Mouse (Mus musculus) stomach, embryonic 14.5 days (tissue): Measurements from ENCODE around the gene Slc24a2. TPM values are rescaled to one million over a fixed set of nuclear protein-coding genes. Genes with fewer than 3 reads are reported as not detected.

ENCODE experiments used
- ATAC-seq: fragments of 200-750 bp; cut with Nextera tagmentation; 2 replicates; pipeline ENCODE4 v1.8.0; 2017; ENCODE audit warnings: low read depth, moderate TSS enrichment; ENCODE audit not compliant: insufficient number of reproducible peaks, insufficient read depth, low FRiP score
- H3K27ac ChIP-seq: fragments of 300-500 bp; sonication (generic); 2 replicates; pipeline ENCODE4 v1.5.1; 2014; ENCODE audit warnings: mild to moderate bottlenecking, low read length, moderate library complexity, mixed read lengths
- H3K27me3 ChIP-seq: fragments of 300-500 bp; sonication (generic); 2 replicates; pipeline ENCODE4 v1.6.1; 2014; ENCODE audit warnings: low read length, control low read depth, mixed read lengths; ENCODE audit not compliant: control insufficient read depth, insufficient read depth
- H3K36me3 ChIP-seq: fragments of 300-500 bp; sonication (generic); 2 replicates; pipeline ENCODE4 v1.6.1; 2014; ENCODE audit warnings: mild to moderate bottlenecking, control low read depth, low read length, moderate library complexity, mixed read lengths; ENCODE audit not compliant: control insufficient read depth, insufficient read depth
- H3K4me1 ChIP-seq: fragments of 300-500 bp; sonication (generic); 2 replicates; pipeline ENCODE4 v1.6.1; 2014; ENCODE audit warnings: low read length, control low read depth, mixed read lengths; ENCODE audit not compliant: control insufficient read depth, insufficient read depth
- H3K4me2 ChIP-seq: fragments of 300-500 bp; sonication (generic); replicated peaks from 2 replicates; pipeline ENCODE4 v1.6.1; 2014; ENCODE audit warnings: low read depth, low read length, control low read depth
- H3K4me3 ChIP-seq: fragments of 300-500 bp; sonication (generic); 2 replicates; pipeline ENCODE4 v1.5.1; 2014; ENCODE audit warnings: low read depth, low read length, control low read depth
- H3K9ac ChIP-seq: fragments of 300-500 bp; sonication (generic); replicated peaks from 2 replicates; pipeline ENCODE4 v1.6.1; 2014; ENCODE audit warnings: low read depth, mild to moderate bottlenecking, control low read depth, low read length, moderate library complexity, mixed read lengths
- H3K9me3 ChIP-seq: fragments of 300-500 bp; sonication (generic); 2 replicates; pipeline ENCODE4 v1.6.1; 2016; ENCODE audit warnings: low read depth, low read length, control low read depth; ENCODE audit not compliant: control insufficient read depth
- WGBS: fragments of 180-500 bp; shearing (Covaris S2); extraction: QIAGEN DNeasy Blood & Tissue Kit; methylation state at CpG from one replicate; pipeline ENCODE4 v1.1.7; 2014; 5-methylcytosine and 5-hydroxymethylcytosine counted together
- polyA plus RNA-seq: library from polyadenylated mRNA; unstranded; fragments of >200 nt; fragmentation: Nextera tagmentation; extraction: Ambion mirVana; gene quantifications from 2 replicates; pipeline ENCODE4 v1.2.1, GENCODE M21; 2014

Gene Slc24a2
- polyA plus RNA-seq, 1 experiment from 2014 or later: 0.14 TPM

DNA sequence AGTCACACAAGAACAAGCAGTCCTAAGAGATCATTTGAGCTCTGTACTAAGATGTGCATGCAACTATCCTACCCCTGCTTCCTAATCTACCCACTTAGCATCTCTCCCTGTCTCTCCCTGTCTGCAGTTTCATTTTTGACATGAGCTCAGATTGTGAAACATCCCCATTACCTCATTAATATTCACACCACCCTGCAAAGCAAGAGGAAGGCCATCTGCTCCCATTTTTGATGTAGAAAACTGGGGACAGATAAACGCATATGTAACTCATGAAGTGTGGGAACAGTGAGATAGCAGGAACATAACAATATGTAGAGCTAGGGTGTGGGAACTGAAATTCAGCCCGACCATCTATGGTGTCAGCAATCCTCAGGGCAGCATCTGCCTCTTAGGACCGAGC is 19.7 kb downstream of the Slc24a2 start:
- WGBS: 69% methylated on average over 3 of the region's 3 CpGs
- no peaks in the 10 kb centered on the region for H3K27me3 ChIP-seq
- no peak overlapping the region for H3K9ac ChIP-seq
- no peak overlapping the region for H3K4me2 ChIP-seq
- H3K4me1 ChIP-seq: no peaks in the 10 kb centered on the region
- ATAC-seq: no peak
- H3K36me3 ChIP-seq: no peaks in the 10 kb centered on the region
- H3K9me3 ChIP-seq: no peaks in the 10 kb centered on the region
- no peak overlapping the region for H3K4me3 ChIP-seq
- no peak overlapping the region for H3K27ac ChIP-seq

DNA sequence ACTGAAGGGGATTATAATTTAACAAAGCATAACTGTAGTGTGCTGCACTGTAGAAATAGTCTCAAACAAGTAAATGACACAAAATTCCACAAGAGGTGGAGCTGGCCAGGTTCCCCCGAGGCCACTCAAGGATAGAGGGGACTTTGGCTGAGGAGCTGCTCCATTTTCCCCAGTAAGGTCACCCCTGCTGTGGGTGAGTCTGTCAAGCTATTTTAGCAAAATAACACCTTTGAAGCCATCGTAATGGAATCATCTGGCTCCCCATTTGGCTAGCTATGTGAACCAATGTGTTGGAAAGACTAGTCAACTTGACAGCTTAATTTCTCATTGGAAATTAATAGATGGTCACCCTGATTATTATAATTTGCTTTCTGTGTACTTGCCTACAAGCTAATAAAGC is 28.2 kb downstream of the Slc24a2 start:
- H3K27me3 ChIP-seq: no peaks in the 10 kb centered on the region
- H3K4me2 ChIP-seq: no peak overlapping the region
- no peak overlapping the region for H3K9ac ChIP-seq
- no peaks in the 10 kb centered on the region for H3K36me3 ChIP-seq
- no peak overlapping the region for H3K4me3 ChIP-seq
- no peaks in the 10 kb centered on the region for H3K4me1 ChIP-seq
- no peaks in the 10 kb centered on the region for H3K9me3 ChIP-seq
- 65% methylated on average over 2 of the region's 2 CpGs for WGBS
- no peak overlapping the region for H3K27ac ChIP-seq
- no peak for ATAC-seq

DNA sequence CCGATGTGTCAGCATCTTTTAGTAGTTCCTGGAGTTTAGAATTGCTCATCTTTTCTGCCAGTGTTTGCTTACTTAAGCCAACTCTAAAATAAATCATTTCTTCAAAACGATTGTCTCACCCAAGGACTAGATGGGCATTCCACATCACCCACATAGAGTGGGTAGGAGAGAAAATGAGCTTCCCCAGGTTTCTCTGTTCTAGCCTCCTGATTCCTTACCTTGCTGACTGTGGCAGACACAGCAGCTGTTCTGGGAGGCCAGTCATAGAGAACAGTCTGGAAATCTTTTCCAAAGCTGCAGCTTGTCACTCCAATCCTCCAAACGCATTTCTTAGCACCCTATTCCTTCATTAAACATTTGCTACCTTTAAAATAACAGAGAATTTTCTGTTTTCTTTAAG is 29.0 kb downstream of the Slc24a2 start:
- WGBS: 52% methylated on average over 3 of the region's 3 CpGs
- Histone ChIP-seq H3K4me3 (no peak overlapping the region), H3K4me2 (no peak overlapping the region), H3K27ac (no peak overlapping the region), H3K9ac (no peak overlapping the region), H3K27me3 (no peaks in the 10 kb centered on the region), H3K36me3 (no peaks in the 10 kb centered on the region), H3K4me1 (no peaks in the 10 kb centered on the region), H3K9me3 (no peaks in the 10 kb centered on the region)
- ATAC-seq: no peak

DNA sequence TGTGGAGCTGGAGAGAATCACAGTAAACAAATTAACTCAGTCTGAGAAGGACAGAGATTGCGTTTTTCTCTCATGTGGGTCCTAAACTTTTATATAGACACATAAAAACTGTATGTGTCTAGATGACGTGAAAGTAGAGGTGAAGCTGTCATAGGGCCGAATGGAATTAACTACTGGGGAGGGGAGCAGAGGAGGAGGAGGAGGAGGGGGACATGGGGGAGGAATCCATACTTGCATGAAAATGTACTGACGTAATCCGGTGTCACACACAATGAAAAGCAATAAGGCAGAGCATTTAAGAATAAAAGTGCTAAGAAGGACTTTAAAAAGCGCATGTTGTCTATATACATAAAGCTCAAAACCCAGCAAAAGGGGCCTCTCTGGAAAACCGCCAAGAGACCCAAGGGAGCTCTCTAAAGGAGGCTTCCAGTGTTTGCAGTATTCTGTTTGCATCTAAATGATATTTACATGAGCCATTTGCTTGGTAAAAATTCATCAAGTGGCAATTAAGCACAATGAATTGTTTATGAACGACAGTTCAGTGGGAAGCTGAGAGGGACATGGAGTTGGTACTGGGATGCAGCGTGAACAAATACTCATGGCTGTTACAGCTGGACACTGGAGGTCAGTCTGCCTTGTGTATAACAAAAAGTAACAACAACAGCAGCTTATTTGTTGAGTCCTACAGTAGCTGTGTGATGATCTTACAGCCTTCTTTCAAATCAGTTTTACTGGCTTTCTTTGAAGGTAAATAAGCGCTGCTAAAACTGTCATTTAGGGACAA is 45.9 kb downstream of the Slc24a2 start:
- no peak overlapping the region for H3K27ac ChIP-seq

DNA sequence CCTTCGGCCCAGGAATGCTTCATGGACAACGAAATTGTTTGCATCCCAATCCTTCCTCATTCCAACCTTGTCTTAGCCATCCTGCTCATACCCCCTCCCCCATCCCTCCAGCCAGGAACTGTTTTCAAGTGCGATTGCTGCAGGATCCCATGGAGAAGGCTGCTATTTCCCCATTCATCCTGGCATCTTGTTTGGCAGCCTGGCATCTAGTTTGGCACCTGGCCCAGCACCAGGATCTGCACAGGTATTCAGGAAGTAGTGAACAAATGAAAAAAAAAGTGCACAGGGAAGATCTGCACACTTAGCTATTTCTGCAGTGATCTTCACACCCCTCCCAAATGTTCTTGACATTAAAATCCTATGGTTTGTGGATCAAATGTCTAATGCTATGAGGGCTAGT is 53.2 kb downstream of the Slc24a2 start:
- Histone ChIP-seq H3K9ac (no peak overlapping the region), H3K9me3 (no peaks in the 10 kb centered on the region), H3K4me3 (no peak overlapping the region), H3K27ac (no peak overlapping the region), H3K27me3 (no peaks in the 10 kb centered on the region), H3K4me1 (no peaks in the 10 kb centered on the region), H3K4me2 (no peak overlapping the region), H3K36me3 (no peaks in the 10 kb centered on the region)
- no peak for ATAC-seq
- WGBS: 68% methylated on average over 3 of the region's 3 CpGs

More for the DNA sequence above, 45.9 kb downstream of the Slc24a2 start:
- 67% methylated on average over 10 of the region's 10 CpGs for WGBS
- no peak overlapping the region for H3K9ac ChIP-seq
- no peak overlapping the region for H3K4me2 ChIP-seq
- ATAC-seq: no peak
- no peaks in the 10 kb centered on the region for H3K36me3 ChIP-seq
- H3K4me1 ChIP-seq: no peaks in the 10 kb centered on the region
- H3K4me3 ChIP-seq: no peak overlapping the region
- H3K27me3 ChIP-seq: no peaks in the 10 kb centered on the region
- no peaks in the 10 kb centered on the region for H3K9me3 ChIP-seq

DNA sequence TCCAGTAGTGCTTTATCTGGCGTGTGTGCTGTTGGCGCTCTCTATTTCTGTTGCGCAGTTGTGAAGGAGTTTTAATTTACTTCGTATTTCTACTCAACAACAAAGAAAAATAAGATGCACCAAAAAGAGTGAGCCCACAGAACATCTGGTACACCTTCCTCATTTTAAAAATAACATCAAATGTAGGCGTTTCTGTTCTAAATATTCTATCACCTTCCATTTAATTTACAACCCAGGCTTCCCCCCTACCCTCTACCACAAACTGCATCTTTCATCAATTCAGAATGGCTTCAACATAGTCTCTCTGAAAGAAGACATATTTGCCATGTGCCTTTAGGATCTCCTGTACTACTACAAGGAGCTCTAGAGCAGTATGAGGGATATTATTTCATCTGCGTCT is 66.3 kb downstream of the Slc24a2 start:
- Histone ChIP-seq H3K36me3 (no peaks in the 10 kb centered on the region), H3K4me1 (no peaks in the 10 kb centered on the region), H3K4me2 (no peak overlapping the region), H3K9me3 (no peaks in the 10 kb centered on the region), H3K4me3 (no peak overlapping the region), H3K27ac (no peak overlapping the region), H3K9ac (no peak overlapping the region), H3K27me3 (no peaks in the 10 kb centered on the region)
- ATAC-seq: no peak
- 93% methylated on average over 6 of the region's 6 CpGs for WGBS

DNA sequence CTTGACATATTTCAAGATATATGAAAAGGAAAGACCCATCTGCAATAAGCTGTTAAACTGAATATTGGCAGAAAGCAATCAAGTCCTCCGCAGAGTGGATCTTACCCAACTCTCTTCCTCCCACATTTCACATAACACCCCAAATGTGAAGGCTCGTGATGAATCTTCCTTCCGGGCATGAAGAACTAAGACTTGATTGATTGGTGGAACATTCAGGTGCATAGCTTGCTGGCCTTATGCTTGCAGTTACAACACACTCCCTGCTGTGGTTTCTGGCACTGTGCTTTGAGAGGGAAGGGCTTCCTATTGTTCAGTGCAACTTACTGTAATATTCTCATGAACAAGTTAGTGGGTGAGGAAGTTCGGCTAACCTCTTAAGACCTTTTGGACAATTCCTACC is 72.2 kb downstream of the Slc24a2 start:
- H3K9ac ChIP-seq: no peak overlapping the region
- H3K27me3 ChIP-seq: no peaks in the 10 kb centered on the region
- H3K9me3 ChIP-seq: no peaks in the 10 kb centered on the region
- 80% methylated on average over 4 of the region's 4 CpGs for WGBS
- H3K4me3 ChIP-seq: no peak overlapping the region
- ATAC-seq: no peak
- H3K27ac ChIP-seq: no peak overlapping the region
- H3K4me2 ChIP-seq: no peak overlapping the region
- no peaks in the 10 kb centered on the region for H3K4me1 ChIP-seq
- no peaks in the 10 kb centered on the region for H3K36me3 ChIP-seq

DNA sequence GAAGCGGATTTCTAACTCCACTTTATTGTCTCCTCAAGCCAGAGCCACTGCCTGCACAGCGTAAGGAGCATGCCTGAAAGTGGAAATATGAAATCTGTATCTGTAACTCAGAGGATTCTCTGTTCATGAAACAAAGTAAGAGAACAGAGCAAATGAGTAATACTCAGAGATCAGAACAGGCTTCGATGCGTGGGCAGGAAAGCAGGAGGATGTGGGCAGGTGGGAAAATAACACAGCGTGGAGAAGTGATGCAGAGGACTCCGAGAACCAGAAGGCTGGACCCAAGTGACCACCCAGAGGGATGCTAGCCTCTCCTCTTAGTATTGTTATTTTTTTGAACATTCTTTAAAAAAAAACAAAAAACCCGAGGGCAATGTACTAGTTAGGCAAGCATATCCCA is 78.3 kb downstream of the Slc24a2 start:
- Histone ChIP-seq H3K9me3 (no peaks in the 10 kb centered on the region), H3K4me3 (no peak overlapping the region), H3K4me2 (no peak overlapping the region), H3K27me3 (no peaks in the 10 kb centered on the region), H3K9ac (no peak overlapping the region), H3K36me3 (no peaks in the 10 kb centered on the region), H3K4me1 (no peaks in the 10 kb centered on the region), H3K27ac (no peak overlapping the region)
- no peak for ATAC-seq
- 86% methylated on average over 7 of the region's 7 CpGs for WGBS

DNA sequence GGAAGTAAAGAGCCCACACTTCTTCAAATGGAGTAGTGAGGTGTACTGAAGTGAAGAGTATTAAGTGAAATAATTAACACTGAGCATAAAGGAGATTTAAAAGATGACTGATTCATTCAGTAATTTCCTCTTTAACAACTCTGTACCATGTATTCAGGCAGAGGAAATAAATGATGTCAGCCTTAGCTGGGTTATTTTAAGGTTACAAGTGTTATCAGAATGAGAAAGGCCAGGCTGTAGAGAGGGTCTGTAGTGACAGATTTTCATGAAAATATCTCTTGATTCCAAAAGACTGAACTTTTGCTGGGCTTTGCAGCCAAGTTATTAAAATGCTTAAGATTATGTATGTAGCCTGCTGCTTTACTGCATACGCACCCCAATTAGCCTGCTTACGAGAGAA is 80.7 kb downstream of the Slc24a2 start:
- H3K27me3 ChIP-seq: no peaks in the 10 kb centered on the region
- H3K36me3 ChIP-seq: no peaks in the 10 kb centered on the region
- H3K9me3 ChIP-seq: no peaks in the 10 kb centered on the region
- WGBS: 81% methylated on average over 2 of the region's 2 CpGs
- no peak for ATAC-seq
- no peak overlapping the region for H3K4me3 ChIP-seq
- H3K4me1 ChIP-seq: no peaks in the 10 kb centered on the region
- H3K9ac ChIP-seq: no peak overlapping the region
- no peak overlapping the region for H3K4me2 ChIP-seq
- H3K27ac ChIP-seq: no peak overlapping the region
